Mouse (Mus musculus): ENCODE results near the gene Gm5796.
"Not testable (repeated sequence)": the region's sequence is repeated elsewhere in the genome, so short reads cannot be mapped to it uniquely, and the experiment has no call there.

The Gm5796 gene

DNA sequence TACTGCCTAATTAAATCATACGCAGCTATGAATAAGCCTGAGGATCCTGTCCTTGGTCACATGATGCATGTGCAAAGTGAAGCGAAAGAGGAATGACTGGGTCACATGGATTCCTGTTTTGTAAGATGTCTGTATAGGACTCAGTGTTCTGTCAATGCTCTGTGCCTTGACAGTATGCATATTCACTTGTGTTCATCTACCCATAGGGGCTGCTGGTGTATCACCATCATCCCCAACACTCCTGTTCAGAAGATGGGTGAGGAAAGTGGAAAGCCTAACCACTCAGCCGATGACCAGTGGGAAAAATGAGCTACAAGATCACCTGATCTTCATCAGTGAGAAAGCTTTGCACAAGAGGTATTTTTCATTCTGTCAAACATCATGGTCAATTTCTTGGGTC lies at the start of gene Gm5796:
Gene Gm5796, plus strand, starts transcription at position 301 of the 400 bp plus-strand sequence.
- not testable (repeated sequence) for DNase-seq (ENCODE audit: low spot score)

DNA sequence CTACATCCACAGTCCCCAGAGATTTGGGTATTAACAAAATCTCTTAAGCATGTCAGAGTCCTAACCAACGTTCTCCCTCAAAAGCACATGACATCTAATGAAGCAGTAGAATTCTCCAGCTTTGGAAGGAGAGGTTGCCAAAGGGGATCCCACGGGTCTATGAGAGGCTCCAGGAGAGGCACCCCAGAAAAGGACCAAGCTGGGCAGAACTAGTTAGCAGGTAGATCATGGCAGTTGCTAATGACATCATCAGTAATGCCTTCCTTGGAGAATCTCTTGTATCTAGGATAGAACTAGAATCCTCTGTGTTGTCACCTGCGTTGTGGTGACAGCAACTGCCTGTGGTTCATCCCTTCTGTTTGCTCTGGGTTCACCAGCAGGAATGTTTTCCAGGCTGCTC lies 25.6 kb upstream of the Gm5796 start, which contains the start of gene Gm3099:
Gene Gm3099, plus strand, starts transcription at position 301 of the 400 bp plus-strand sequence.
- not testable (repeated sequence) for DNase-seq (ENCODE audit: low spot score)

DNA sequence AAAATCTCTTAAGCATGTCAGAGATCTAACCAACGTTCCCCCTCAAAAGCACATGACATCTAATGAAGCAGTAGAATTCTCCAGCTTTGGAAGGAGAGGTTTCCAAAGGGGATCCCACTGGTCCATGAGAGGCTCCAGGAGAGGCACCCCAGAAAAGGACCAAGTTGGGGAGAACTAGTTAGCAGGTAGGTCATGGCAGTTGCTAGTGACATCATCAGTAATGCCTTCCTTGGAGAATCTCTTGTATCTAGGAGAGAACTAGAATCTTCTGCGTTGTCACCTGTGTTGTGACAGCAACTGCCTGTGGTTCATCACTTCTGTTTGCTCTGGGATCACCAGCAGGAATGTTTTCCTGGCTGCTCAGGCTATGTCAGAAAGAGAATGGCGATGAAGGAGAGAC lies 60.1 kb downstream of the Gm5796 start, which contains the start of gene Gm3115:
Gene Gm3115, plus strand, starts transcription at position 301 of the 400 bp plus-strand sequence.
- DNase-seq (ENCODE audit: low spot score): not testable (repeated sequence)

Measured in ovary, adult 18-20 months (tissue).